Mouse (Mus musculus) kidney, adult 11 months (tissue): ENCODE data around the gene Trappc6b.

ENCODE experiments used
- DNase-seq: peaks from one replicate; pipeline ENCODE4 v3.0.0; 2022

The Trappc6b gene

GRCm38 (mm10) chr12:59053976-59054375 is 7.3 kb downstream of the Trappc6b start:
- DNase-seq = no peak

GRCm38 (mm10) chr12:59053166-59053565 is 8.1 kb downstream of the Trappc6b start:
- no peak for DNase-seq

- no peak for DNase-seq
Measured at GRCm38 (mm10) chr12:59052470-59052869, 8.8 kb downstream of the Trappc6b start.

GRCm38 (mm10) chr12:59040851-59041250 is 20.4 kb downstream of the Trappc6b start:
- DNase-seq = no peak

GRCm38 (mm10) chr12:59039971-59040844 is 21.1 kb downstream of the Trappc6b start:
- peak; percentile 34 for DNase-seq

GRCm38 (mm10) chr12:59039162-59039970 is 21.9 kb downstream of the Trappc6b start:
- no peak for DNase-seq

- DNase-seq = no peak
Measured at GRCm38 (mm10) chr12:59032101-59032500, 29.2 kb downstream of the Trappc6b start.

GRCm38 (mm10) chr12:59021306-59021705 is 40.0 kb downstream of the Trappc6b start:
- DNase-seq = no peak

GRCm38 (mm10) chr12:59019891-59020290 is 41.4 kb downstream of the Trappc6b start:
- no peak for DNase-seq

GRCm38 (mm10) chr12:59017970-59018369 is 43.3 kb downstream of the Trappc6b start:
- no peak for DNase-seq

- peak; percentile 92 for DNase-seq
Measured at GRCm38 (mm10) chr12:59013234-59013633, 48.0 kb downstream of the Trappc6b start, which contains the start of gene Gemin2. Gemin2 (plus strand) TSS chr12:59013393.

GRCm38 (mm10) chr12:59012710-59013091 is 48.6 kb downstream of the Trappc6b start:
- no peak for DNase-seq

GRCm38 (mm10) chr12:59011844-59012709 is 49.2 kb downstream of the Trappc6b start, which contains the start of gene Sec23a:
Sec23a (minus strand) TSS chr12:59012017.
- peak; percentile 99 for DNase-seq

- no peak for DNase-seq
Measured at GRCm38 (mm10) chr12:59011275-59011843, 49.9 kb downstream of the Trappc6b start.

- DNase-seq = no peak
Measured at GRCm38 (mm10) chr12:59010482-59010881, 50.8 kb downstream of the Trappc6b start.
